Mouse (Mus musculus) midbrain, postnatal 0 days (tissue): ENCODE measurements at regions not wholly inside any gene's neighbourhood (a gene's known extent, or its start where the extent isn't known, plus 50 kb on each side); places are given as distances from the start of the nearest gene placed in this dataset.
"Not testable (repeated sequence)": the region's sequence is repeated elsewhere in the genome, so short reads cannot be mapped to it uniquely, and the experiment has no call there.

ENCODE experiments used
- ATAC-seq: fragments of 200-750 bp; cut with Nextera tagmentation; 2 replicates; pipeline ENCODE4 v1.8.0; 2017; ENCODE audit warnings: moderate number of reproducible peaks, mild to moderate bottlenecking, moderate TSS enrichment, moderate library complexity; ENCODE audit not compliant: low FRiP score
- DNase-seq: peaks from one replicate; pipeline ENCODE4 v3.0.0-alpha.2; 2015; ENCODE audit warnings: low spot score
- H3K27ac ChIP-seq: fragments of 300-500 bp; sonication (generic); 2 replicates; pipeline ENCODE4 v1.5.1; 2014; ENCODE audit warnings: low read depth, mild to moderate bottlenecking, low read length, mixed read lengths
- H3K27me3 ChIP-seq: fragments of 300-500 bp; sonication (generic); 2 replicates; pipeline ENCODE4 v1.6.1; 2014; ENCODE audit warnings: low read length, control low read depth, mixed read lengths; ENCODE audit not compliant: insufficient read depth
- H3K36me3 ChIP-seq: fragments of 300-500 bp; sonication (generic); 2 replicates; pipeline ENCODE4 v1.6.1; 2014; ENCODE audit warnings: low read length, control low read depth, mixed read lengths; ENCODE audit not compliant: insufficient read depth
- H3K4me1 ChIP-seq: fragments of 300-500 bp; sonication (generic); 2 replicates; pipeline ENCODE4 v1.6.1; 2014; ENCODE audit warnings: mild to moderate bottlenecking, control low read depth, antibody characterized with exemption, low read length, mixed read lengths; ENCODE audit not compliant: insufficient read depth
- H3K4me2 ChIP-seq: fragments of 300-500 bp; sonication (generic); 2 replicates; pipeline ENCODE4 v1.6.1; 2014; ENCODE audit warnings: low read depth, mild to moderate bottlenecking, low read length, mixed read lengths; ENCODE audit not compliant: poor library complexity, severe bottlenecking
- H3K4me3 ChIP-seq: fragments of 300-500 bp; sonication (generic); 2 replicates; pipeline ENCODE4 v1.5.1; 2014; ENCODE audit warnings: low read depth, mild to moderate bottlenecking, low read length, moderate library complexity
- H3K9ac ChIP-seq: fragments of 300-500 bp; sonication (generic); replicated peaks from 2 replicates; pipeline ENCODE4 v1.6.1; 2014; ENCODE audit warnings: mild to moderate bottlenecking, low read length, moderate library complexity, mixed read lengths; ENCODE audit not compliant: poor library complexity, severe bottlenecking
- H3K9me3 ChIP-seq: fragments of 300-500 bp; sonication (generic); 2 replicates; pipeline ENCODE4 v1.6.1; 2016; ENCODE audit warnings: low read length, control low read depth
- CTCF ChIP-seq: IDR thresholded peaks from 2 replicates; pipeline ENCODE4 v1.5.1; 2016; ENCODE audit warnings: antibody characterized with exemption, mild to moderate bottlenecking
- WGBS: fragments of 180-500 bp; shearing (Covaris S2); extraction: QIAGEN DNeasy Blood & Tissue Kit; methylation state at CpG from one replicate; pipeline ENCODE4 v1.1.7; 2014; 5-methylcytosine and 5-hydroxymethylcytosine counted together

DNA sequence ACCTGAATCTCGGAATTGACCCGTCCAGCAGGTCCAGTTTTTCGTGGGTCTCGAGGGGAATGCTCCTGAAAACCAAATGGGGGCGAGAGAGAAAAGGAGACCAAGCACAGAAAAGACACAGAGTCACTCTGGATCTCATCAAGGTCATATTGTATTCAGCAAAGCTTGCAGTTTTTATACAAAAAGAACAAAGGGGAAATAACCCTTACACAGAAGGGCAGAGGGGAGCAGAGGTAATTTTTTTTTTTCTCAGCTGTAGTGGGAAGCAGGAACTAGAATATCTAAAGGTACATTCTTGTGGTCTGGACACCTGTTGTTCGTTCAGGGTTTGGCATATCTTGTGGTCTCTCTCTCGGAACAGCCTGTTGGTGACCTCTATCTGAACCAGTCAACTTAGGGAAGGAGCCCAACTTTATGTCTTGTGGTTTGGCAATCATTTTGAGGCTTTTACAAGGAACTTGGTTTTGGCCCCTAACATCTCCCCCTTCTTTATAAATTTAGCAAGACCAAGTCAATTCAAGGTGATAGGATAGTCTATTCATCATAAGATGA, 1645.9 kb upstream of the Cdh9 start:
- Histone ChIP-seq H3K36me3 (no peaks in the 10 kb centered on the region), H3K9ac (no peak overlapping the region), H3K9me3 (0 out of 2 replicates have a peak, but pooled peaks cover 2% of the 10 kb centered on the region), H3K27ac (no peak overlapping the region), H3K27me3 (no peaks in the 10 kb centered on the region), H3K4me2 (no peak overlapping the region), H3K4me1 (no peaks in the 10 kb centered on the region), H3K4me3 (no peak overlapping the region)
- no peak for DNase-seq
- 85% methylated on average over 7 of the region's 7 CpGs for WGBS
- no peak for ATAC-seq
- no peak for TF ChIP-seq CTCF

DNA sequence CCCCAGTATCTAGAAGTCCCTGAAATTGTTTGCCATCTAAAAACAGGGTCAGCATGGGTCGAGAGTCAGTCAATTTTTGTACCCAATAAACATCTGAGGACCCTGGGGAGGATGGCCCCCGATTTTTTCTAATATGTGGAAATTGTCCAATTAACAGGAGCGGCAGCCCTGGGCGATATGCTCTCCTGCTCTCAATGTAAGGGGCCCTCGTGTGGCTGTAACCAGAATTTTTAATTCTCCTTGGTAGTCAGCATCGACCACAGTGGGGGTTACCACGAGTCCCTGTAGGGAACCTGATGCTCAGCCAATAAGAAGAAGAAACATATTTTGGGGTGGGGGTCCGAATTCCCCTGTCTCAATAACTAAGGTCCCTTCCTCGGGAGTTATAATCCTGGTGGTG, 1639.9 kb upstream of the Cdh9 start:
- 82% methylated on average over 9 of the region's 9 CpGs for WGBS

DNA sequence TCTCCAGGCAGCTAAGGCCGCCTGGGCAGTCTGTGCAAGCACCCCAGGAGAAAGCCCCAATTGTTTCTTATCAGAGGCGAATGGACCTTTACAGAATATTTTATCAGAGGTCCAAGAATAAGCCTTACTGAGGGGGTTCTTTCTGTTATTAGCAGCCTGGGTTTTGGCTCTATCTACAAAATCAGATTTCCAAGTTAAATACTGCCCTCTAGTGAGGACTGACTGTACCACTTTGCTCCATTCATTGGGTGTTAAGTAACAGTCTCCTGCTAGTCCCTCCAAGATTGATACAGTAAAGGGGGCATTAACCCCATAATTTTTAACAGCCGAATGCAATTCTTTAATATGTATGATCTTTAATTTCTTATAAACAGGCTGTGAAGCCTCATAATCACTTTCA, 1638.8 kb upstream of the Cdh9 start:
- H3K4me2 ChIP-seq, H3K27me3 ChIP-seq, ATAC-seq, H3K9ac ChIP-seq, H3K9me3 ChIP-seq, H3K4me1 ChIP-seq, H3K4me3 ChIP-seq, H3K27ac ChIP-seq, DNase-seq, H3K36me3 ChIP-seq: not testable (repeated sequence)
- 78% methylated on average over 3 of the region's 3 CpGs for WGBS

More for the DNA sequence above, 1639.9 kb upstream of the Cdh9 start:
- H3K4me3 ChIP-seq, H3K27ac ChIP-seq, H3K9ac ChIP-seq, DNase-seq, H3K9me3 ChIP-seq, H3K4me2 ChIP-seq, ATAC-seq, H3K4me1 ChIP-seq, H3K36me3 ChIP-seq, H3K27me3 ChIP-seq: not testable (repeated sequence)

DNA sequence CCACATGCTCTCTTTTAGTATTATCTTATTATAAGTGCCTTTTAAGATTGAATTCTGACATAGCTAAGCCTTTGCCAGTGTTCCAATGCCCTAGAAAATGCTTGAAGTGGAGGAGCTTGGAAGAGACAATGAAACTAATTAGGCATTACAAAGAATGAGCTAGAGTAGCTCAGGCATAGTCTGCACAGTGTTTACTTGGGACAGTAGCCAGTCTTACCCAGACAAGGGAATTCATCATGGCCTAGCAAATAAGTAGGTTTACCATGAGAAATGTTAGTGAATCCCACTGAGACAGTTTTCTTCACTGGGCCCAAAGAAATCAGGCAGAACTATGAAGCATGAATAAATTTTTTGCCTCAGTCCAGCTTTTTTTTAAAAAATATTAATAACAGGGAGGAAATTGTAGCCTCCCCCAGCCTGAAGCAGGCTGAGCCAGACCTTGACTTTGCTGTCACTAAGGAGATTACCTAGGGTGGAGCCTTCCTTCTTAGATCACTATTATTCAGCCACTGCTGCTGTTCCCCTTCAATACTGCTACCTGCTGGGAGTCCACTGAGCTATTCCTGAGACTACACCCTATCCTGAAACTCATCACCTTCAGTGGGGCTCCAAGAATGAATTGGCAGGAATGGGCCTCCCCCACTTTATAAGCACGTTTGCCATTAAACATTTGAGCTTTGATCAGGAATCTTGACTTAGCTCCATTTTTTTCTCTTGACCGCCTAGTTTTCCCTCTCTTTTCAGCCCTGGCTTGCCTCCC, 1636.8 kb upstream of the Cdh9 start:
- no peak for DNase-seq
- H3K9ac ChIP-seq = no peak overlapping the region
- no peaks in the 10 kb centered on the region for H3K9me3 ChIP-seq
- no peaks in the 10 kb centered on the region for H3K4me1 ChIP-seq
- no peak for ATAC-seq
- no peaks in the 10 kb centered on the region for H3K36me3 ChIP-seq
- H3K27ac ChIP-seq = no peak overlapping the region
- 76% methylated on average over 2 of the region's 2 CpGs for WGBS
- H3K4me2 ChIP-seq = no peak overlapping the region
- H3K4me3 ChIP-seq = no peak overlapping the region
- no peak for TF ChIP-seq CTCF
- no peaks in the 10 kb centered on the region for H3K27me3 ChIP-seq

DNA sequence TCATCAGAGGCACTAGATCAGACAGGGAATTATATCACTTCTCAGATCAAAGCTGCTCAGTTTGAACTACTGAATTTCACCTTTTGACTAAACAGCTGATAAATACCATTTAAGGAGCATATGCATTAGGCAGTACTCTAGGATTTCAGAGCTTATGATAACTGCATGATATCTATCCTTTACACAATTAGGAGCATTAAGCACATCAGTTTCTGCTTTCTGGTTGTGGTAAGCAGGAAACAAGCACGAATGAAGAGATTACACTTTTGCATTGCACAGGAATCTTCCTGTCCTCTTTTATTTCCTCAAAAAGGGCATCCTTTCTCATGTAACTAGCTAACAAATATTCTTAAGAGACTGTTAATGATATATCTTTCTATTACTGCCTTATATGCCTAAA, 1631.2 kb upstream of the Cdh9 start:
- no peaks in the 10 kb centered on the region for H3K27me3 ChIP-seq
- TF ChIP-seq CTCF = no peak
- H3K9ac ChIP-seq = no peak overlapping the region
- DNase-seq (no peak), ATAC-seq (no peak)
- no peak overlapping the region for H3K4me3 ChIP-seq
- 70% methylated on average over 1 of the region's 1 CpGs for WGBS
- no peak overlapping the region for H3K27ac ChIP-seq
- H3K4me2 ChIP-seq = no peak overlapping the region
- no peaks in the 10 kb centered on the region for H3K36me3 ChIP-seq
- no peaks in the 10 kb centered on the region for H3K9me3 ChIP-seq
- H3K4me1 ChIP-seq = no peaks in the 10 kb centered on the region

DNA sequence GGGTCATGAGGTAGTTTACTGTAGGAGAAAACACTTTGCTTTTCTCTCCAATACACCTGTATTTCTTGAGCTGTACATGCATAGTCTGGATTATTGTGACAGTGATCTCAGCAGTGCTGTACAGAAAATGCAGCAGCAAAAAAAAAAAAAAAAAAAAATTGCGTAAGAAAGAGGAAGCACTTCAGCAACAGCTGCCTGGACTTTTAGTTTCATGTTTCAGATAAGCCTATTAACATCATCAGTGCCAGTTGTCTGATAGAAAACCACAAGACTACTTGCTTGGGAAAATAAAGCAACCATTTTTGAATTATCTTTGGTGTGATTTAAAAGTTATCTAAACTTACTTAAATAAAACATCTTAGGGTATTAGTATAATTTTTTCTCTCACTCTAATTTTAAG, 1626.4 kb upstream of the Cdh9 start:
- no peaks in the 10 kb centered on the region for H3K36me3 ChIP-seq
- H3K9me3 ChIP-seq = no peaks in the 10 kb centered on the region
- WGBS = 85% methylated on average over 1 of the region's 1 CpGs
- H3K4me2 ChIP-seq = no peak overlapping the region
- H3K4me3 ChIP-seq = no peak overlapping the region
- no peak for TF ChIP-seq CTCF
- ATAC-seq = no peak
- H3K27ac ChIP-seq = no peak overlapping the region
- H3K4me1 ChIP-seq = no peaks in the 10 kb centered on the region
- no peak overlapping the region for H3K9ac ChIP-seq
- H3K27me3 ChIP-seq = no peaks in the 10 kb centered on the region
- no peak for DNase-seq
